Mouse (Mus musculus): ENCODE results near the gene Ccrl2. TPM values are rescaled to one million over a fixed set of nuclear protein-coding genes. Genes with fewer than 3 reads are reported as not detected.

Ccrl2 gene
- polyA plus RNA-seq, 1 experiment: 13.8 TPM

DNA sequence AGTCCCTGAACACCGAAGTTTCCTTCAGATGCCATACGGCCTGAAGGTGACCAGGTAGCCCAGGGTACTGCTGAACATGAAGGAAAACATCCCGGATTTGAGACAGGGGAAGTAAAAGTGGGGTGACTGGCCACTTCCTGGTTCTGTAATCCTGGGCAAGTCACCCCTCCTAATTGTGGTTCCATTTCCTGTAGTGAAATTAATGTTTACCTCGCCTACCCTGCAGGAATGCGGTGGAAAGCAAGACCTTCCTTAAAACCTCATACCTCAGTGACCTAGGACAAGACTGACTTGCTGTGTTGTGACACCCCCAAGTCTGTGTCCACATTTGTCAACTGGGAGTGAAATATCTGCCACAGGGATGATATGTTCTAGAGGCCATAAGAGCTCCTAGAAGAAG lies 37.3 kb upstream of the Ccrl2 start:
- peak overlapping the region; percentile 71 for H3K27ac ChIP-seq (ENCODE audit: insufficient read depth, low read depth, low read length)
- peak; percentile 33 for DNase-seq
- no peaks in the 10 kb centered on the region for H3K36me3 ChIP-seq (ENCODE audit: control insufficient read depth, insufficient read depth, low read length)
- H3K27me3 ChIP-seq (replicated peaks; ENCODE audit: control insufficient read depth, insufficient read depth, low read length): no peaks in the 10 kb centered on the region
- H3K4me3 ChIP-seq (ENCODE audit: insufficient read depth, low read depth, low read length): no peak overlapping the region
- TF ChIP-seq POLR2A (IDR thresholded peaks at IDR 0.05; ENCODE audit: low read depth, low read length): no peak
- TF ChIP-seq CTCF (conservative IDR thresholded peaks at IDR 0.05; ENCODE audit: insufficient read depth, insufficient read length, low read depth, low read length): no peak
- WGBS: 28% methylated on average over 5 of the region's 5 CpGs
- peaks cover 11% of the 10 kb centered on the region for H3K4me1 ChIP-seq (ENCODE audit: control insufficient read depth, insufficient read depth, low read length)

DNA sequence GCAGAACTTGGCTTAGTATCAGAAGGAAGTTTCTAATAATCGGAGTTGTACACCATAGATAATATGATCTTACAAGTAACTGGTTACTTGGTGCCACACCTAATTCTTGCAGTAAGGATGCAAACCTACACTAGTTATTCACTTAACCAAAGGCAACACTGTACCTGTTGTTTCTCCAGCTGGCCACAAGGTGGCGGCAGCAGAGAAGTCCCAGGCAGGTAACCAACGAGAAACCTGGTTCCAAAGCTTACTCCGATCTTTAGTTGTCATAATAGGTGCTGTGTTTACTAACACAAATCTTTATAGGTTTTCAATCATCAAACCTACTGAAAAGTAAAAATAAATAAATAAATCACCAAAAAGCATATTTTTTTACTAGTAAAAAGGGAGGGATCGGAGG lies 35.8 kb upstream of the Ccrl2 start:
- Histone ChIP-seq H3K27me3 (replicated peaks; ENCODE audit: control insufficient read depth, insufficient read depth, low read length) (no peaks in the 10 kb centered on the region), H3K4me3 (ENCODE audit: insufficient read depth, low read depth, low read length) (no peak overlapping the region), H3K4me1 (ENCODE audit: control insufficient read depth, insufficient read depth, low read length) (peaks cover 11% of the 10 kb centered on the region), H3K27ac (ENCODE audit: insufficient read depth, low read depth, low read length) (no peak overlapping the region), H3K36me3 (ENCODE audit: control insufficient read depth, insufficient read depth, low read length) (no peaks in the 10 kb centered on the region)
- 29% methylated on average over 5 of the region's 5 CpGs for WGBS
- peak; percentile 79 for DNase-seq
- TF ChIP-seq CTCF (conservative IDR thresholded peaks at IDR 0.05; ENCODE audit: insufficient read depth, insufficient read length, low read depth, low read length): peak; percentile 96
- no peak for TF ChIP-seq POLR2A (IDR thresholded peaks at IDR 0.05; ENCODE audit: low read depth, low read length)

DNA sequence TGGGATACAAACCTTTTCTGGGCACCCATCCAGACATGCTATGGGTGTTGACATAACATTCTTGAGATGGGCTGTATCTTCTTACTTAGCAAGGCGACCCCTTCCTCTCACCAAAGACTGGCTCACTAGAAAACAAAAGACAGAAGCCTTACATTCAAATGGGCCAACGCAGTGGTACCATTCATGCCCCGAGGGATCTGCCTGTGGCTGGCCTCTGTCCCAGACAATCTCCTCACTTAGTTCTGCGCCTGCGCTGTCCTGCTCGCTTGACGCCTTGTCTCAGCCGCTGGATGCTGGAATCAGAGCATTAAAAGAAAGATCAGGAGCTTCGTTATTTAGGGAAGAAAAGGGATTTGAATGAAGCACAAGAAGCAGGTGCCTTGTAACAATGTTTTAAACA lies 35.3 kb upstream of the Ccrl2 start:
- Histone ChIP-seq H3K36me3 (ENCODE audit: control insufficient read depth, insufficient read depth, low read length) (no peaks in the 10 kb centered on the region), H3K27ac (ENCODE audit: insufficient read depth, low read depth, low read length) (no peak overlapping the region), H3K4me3 (ENCODE audit: insufficient read depth, low read depth, low read length) (no peak overlapping the region), H3K27me3 (replicated peaks; ENCODE audit: control insufficient read depth, insufficient read depth, low read length) (no peaks in the 10 kb centered on the region), H3K4me1 (ENCODE audit: control insufficient read depth, insufficient read depth, low read length) (peaks cover 11% of the 10 kb centered on the region)
- 72% methylated on average over 9 of the region's 9 CpGs for WGBS
- TF ChIP-seq POLR2A (IDR thresholded peaks at IDR 0.05; ENCODE audit: low read depth, low read length): no peak
- no peak for TF ChIP-seq CTCF (conservative IDR thresholded peaks at IDR 0.05; ENCODE audit: insufficient read depth, insufficient read length, low read depth, low read length)
- DNase-seq: no peak

DNA sequence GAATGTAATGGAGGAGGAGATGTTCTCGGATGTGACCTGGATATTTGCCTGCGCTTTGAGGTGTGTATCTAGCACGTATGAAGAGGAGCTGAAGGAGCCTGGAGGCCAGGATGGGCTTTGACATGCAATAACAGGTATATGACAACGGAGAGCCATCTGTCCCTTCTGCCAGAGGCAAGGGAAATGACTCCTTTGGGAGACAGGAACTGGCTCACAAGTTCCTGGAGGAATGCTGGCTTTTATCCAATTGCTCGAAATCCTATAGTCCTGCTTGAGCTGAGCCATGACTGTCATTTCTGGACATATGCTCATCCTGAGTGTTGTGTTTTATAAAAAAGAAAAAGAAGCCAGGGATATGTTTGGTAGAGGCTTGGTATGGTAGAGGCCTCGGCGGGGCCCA lies 31.6 kb upstream of the Ccrl2 start:
- TF ChIP-seq POLR2A (IDR thresholded peaks at IDR 0.05; ENCODE audit: low read depth, low read length) (no peak), CTCF (conservative IDR thresholded peaks at IDR 0.05; ENCODE audit: insufficient read depth, insufficient read length, low read depth, low read length) (no peak)
- no peak for DNase-seq
- H3K4me1 ChIP-seq (ENCODE audit: control insufficient read depth, insufficient read depth, low read length): no peaks in the 10 kb centered on the region
- 64% methylated on average over 7 of the region's 7 CpGs for WGBS
- H3K27ac ChIP-seq (ENCODE audit: insufficient read depth, low read depth, low read length): no peak overlapping the region
- H3K36me3 ChIP-seq (ENCODE audit: control insufficient read depth, insufficient read depth, low read length): no peaks in the 10 kb centered on the region
- no peak overlapping the region for H3K4me3 ChIP-seq (ENCODE audit: insufficient read depth, low read depth, low read length)
- H3K27me3 ChIP-seq (replicated peaks; ENCODE audit: control insufficient read depth, insufficient read depth, low read length): no peaks in the 10 kb centered on the region

DNA sequence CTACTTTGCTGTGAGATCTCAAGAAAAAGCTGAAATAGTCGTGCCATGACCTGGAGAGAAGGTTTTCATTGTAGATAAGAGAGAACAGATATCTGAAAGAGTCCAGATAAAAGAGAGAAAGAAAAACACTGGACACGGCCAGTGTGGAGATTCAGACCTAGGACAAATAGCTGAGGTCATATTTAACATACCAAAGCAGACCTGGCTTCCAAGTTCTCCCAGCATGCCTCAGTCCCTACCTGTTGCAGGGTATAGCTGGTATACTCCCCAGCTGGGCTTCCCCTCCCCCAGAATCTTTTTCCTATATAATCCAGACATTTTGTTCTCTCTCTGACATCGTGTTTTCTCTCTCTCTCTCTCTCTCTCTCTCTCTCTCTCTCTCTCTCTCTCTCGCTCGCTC lies 30.6 kb upstream of the Ccrl2 start:
- Histone ChIP-seq H3K36me3 (ENCODE audit: control insufficient read depth, insufficient read depth, low read length) (no peaks in the 10 kb centered on the region), H3K27me3 (replicated peaks; ENCODE audit: control insufficient read depth, insufficient read depth, low read length) (no peaks in the 10 kb centered on the region), H3K27ac (ENCODE audit: insufficient read depth, low read depth, low read length) (no peak overlapping the region), H3K4me3 (ENCODE audit: insufficient read depth, low read depth, low read length) (no peak overlapping the region), H3K4me1 (ENCODE audit: control insufficient read depth, insufficient read depth, low read length) (no peaks in the 10 kb centered on the region)
- 32% methylated on average over 5 of the region's 5 CpGs for WGBS
- TF ChIP-seq CTCF (conservative IDR thresholded peaks at IDR 0.05; ENCODE audit: insufficient read depth, insufficient read length, low read depth, low read length): no peak
- TF ChIP-seq POLR2A (IDR thresholded peaks at IDR 0.05; ENCODE audit: low read depth, low read length): no peak
- no peak for DNase-seq

DNA sequence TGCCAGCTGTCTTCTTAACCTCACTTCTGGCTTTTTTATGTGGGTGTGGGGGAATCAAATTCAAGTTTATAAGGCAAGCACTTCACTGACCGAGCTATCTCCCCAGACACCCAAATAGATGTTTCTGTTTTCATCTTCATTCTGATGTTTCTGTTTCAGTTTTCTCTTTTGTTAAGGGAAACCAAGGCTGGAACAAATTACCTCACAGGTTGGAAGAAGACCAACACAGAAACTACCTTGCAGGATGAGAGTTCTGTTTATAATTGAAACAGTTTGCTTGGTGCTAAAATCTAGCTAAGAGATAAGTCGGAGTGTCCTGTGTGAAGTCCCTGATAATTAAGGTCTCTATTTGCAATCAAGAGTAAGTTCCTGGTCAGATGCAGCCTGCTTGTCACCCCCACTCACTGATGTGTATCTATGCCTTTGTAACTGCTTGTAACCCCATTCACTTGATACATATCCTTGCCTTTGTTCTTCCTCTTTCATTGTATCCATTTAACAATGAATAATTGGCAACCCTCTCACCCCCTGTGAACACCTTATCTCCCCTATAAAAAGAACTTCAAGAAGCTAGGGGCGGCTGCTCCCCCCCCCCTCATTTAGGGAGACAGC lies 29.8 kb upstream of the Ccrl2 start:
- Histone ChIP-seq H3K27ac (ENCODE audit: insufficient read depth, low read depth, low read length) (no peak overlapping the region), H3K4me3 (ENCODE audit: insufficient read depth, low read depth, low read length) (no peak overlapping the region), H3K36me3 (ENCODE audit: control insufficient read depth, insufficient read depth, low read length) (no peaks in the 10 kb centered on the region), H3K4me1 (ENCODE audit: control insufficient read depth, insufficient read depth, low read length) (no peaks in the 10 kb centered on the region), H3K27me3 (replicated peaks; ENCODE audit: control insufficient read depth, insufficient read depth, low read length) (no peaks in the 10 kb centered on the region)
- TF ChIP-seq CTCF (conservative IDR thresholded peaks at IDR 0.05; ENCODE audit: insufficient read depth, insufficient read length, low read depth, low read length) (no peak), POLR2A (IDR thresholded peaks at IDR 0.05; ENCODE audit: low read depth, low read length) (no peak)
- 73% methylated on average over 3 of the region's 3 CpGs for WGBS
- no peak for DNase-seq

DNA sequence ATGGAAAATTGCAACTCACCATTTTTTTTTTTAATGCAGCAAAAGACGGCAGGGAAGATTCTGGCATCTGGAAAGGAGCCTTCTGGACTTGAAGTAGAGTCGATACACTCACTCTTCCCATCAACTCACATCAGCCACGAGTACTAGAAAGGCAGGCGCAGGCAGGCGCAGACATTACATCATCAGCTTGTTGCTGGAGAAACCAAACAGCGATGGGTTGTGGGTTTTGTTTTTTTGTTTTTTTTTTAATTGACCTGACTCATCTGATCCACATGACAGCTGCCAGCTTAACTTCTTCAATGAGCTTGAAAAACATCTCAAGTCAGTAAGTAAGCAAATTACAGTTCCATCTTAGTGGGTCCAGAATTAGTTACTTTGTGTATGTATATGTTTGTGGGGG lies 28.8 kb upstream of the Ccrl2 start:
- H3K36me3 ChIP-seq (ENCODE audit: control insufficient read depth, insufficient read depth, low read length): no peaks in the 10 kb centered on the region
- TF ChIP-seq CTCF (conservative IDR thresholded peaks at IDR 0.05; ENCODE audit: insufficient read depth, insufficient read length, low read depth, low read length) (no peak), POLR2A (IDR thresholded peaks at IDR 0.05; ENCODE audit: low read depth, low read length) (no peak)
- no peaks in the 10 kb centered on the region for H3K27me3 ChIP-seq (replicated peaks; ENCODE audit: control insufficient read depth, insufficient read depth, low read length)
- no peak overlapping the region for H3K27ac ChIP-seq (ENCODE audit: insufficient read depth, low read depth, low read length)
- H3K4me3 ChIP-seq (ENCODE audit: insufficient read depth, low read depth, low read length): no peak overlapping the region
- 82% methylated on average over 6 of the region's 6 CpGs for WGBS
- H3K4me1 ChIP-seq (ENCODE audit: control insufficient read depth, insufficient read depth, low read length): no peaks in the 10 kb centered on the region
- no peak for DNase-seq

Data from kidney, adult 2 months (tissue).